Mouse (Mus musculus) ES-Bruce4 (cell line): Measurements from ENCODE around the gene Fam228a. TPM values are rescaled to one million over a fixed set of nuclear protein-coding genes. Genes with fewer than 3 reads are reported as not detected.
A peak's percentile ranks its signal among the peaks of the same experiment; 100 is the strongest.

Experiments used
- H3K27ac ChIP-seq: 2 replicates; pipeline ENCODE4 v1.5.1; 2012; ENCODE audit warnings: low read length, inconsistent platforms; ENCODE audit not compliant: insufficient read depth
- H3K27me3 ChIP-seq: 2 replicates; pipeline ENCODE4 v1.6.1; 2012; ENCODE audit warnings: mild to moderate bottlenecking, low read length, inconsistent platforms; ENCODE audit not compliant: control insufficient read depth, poor library complexity, insufficient read depth, severe bottlenecking
- H3K36me3 ChIP-seq: 2 replicates; pipeline ENCODE4 v1.6.1; 2012; ENCODE audit warnings: inconsistent platforms, mild to moderate bottlenecking, low read length, moderate library complexity; ENCODE audit not compliant: control insufficient read depth, poor library complexity, insufficient read depth, severe bottlenecking
- H3K4me1 ChIP-seq: one replicate; pipeline ENCODE4 v1.8.1; 2011; ENCODE audit warnings: low read length; ENCODE audit not compliant: control insufficient read depth, insufficient read depth
- H3K4me3 ChIP-seq: 2 replicates; pipeline ENCODE4 v1.5.1; 2011; ENCODE audit warnings: low read depth, mild to moderate bottlenecking, low read length
- H3K9ac ChIP-seq: 2 replicates; pipeline ENCODE4 v1.6.1; 2012; ENCODE audit warnings: low read depth, mild to moderate bottlenecking, inconsistent platforms; ENCODE audit not compliant: poor library complexity, severe bottlenecking
- H3K9me3 ChIP-seq: replicated peaks from 2 replicates; pipeline ENCODE4 v1.6.1; 2012; ENCODE audit warnings: mild to moderate bottlenecking, low read length, inconsistent platforms; ENCODE audit not compliant: control insufficient read depth, poor library complexity, insufficient read depth, severe bottlenecking
- CTCF ChIP-seq: IDR thresholded peaks from one replicate; pipeline ENCODE4 v1.8.1; 2011; ENCODE audit warnings: low read depth, low read length
- EP300 ChIP-seq: IDR thresholded peaks from 2 replicates; pipeline ENCODE4 v1.6.1; 2011; ENCODE audit warnings: low read depth, low read length; ENCODE audit not compliant: insufficient read depth
- POLR2A ChIP-seq: IDR thresholded peaks from one replicate; pipeline ENCODE4 v1.8.1; 2011; ENCODE audit warnings: low read length; ENCODE audit not compliant: insufficient read depth
- polyA plus RNA-seq: library from polyadenylated mRNA; stranded (reverse); fragments of >200 nt; gene quantifications from 2 replicates; pipeline ENCODE4 v1.2.4, GENCODE M21; 2011; ENCODE audit warnings: low read depth; ENCODE audit not compliant: missing spikeins, insufficient read depth, insufficient read length

The Fam228a gene
- polyA plus RNA-seq, 1 experiment, result 1.3 TPM

- Histone ChIP-seq H3K9me3 (0 out of 2 replicates have a peak, but pooled peaks cover 3% of the 10 kb centered on the region), H3K36me3 (no peaks in the 10 kb centered on the region), H3K4me1 (no peaks in the 10 kb centered on the region), H3K27ac (no peak overlapping the region), H3K27me3 (no peaks in the 10 kb centered on the region), H3K9ac (peak overlapping the region; percentile 64), H3K4me3 (peak overlapping the region; percentile 86)
- TF ChIP-seq EP300, result 0 out of 2 replicates have a peak, but pooled peaks have one; percentile 6
- peak; percentile 93 for TF ChIP-seq POLR2A
- peak; percentile 63 for TF ChIP-seq CTCF
These were observed 18.2 kb downstream of the Fam228a start for GRCm38 (mm10) chr12:4719762-4720754.

DNA sequence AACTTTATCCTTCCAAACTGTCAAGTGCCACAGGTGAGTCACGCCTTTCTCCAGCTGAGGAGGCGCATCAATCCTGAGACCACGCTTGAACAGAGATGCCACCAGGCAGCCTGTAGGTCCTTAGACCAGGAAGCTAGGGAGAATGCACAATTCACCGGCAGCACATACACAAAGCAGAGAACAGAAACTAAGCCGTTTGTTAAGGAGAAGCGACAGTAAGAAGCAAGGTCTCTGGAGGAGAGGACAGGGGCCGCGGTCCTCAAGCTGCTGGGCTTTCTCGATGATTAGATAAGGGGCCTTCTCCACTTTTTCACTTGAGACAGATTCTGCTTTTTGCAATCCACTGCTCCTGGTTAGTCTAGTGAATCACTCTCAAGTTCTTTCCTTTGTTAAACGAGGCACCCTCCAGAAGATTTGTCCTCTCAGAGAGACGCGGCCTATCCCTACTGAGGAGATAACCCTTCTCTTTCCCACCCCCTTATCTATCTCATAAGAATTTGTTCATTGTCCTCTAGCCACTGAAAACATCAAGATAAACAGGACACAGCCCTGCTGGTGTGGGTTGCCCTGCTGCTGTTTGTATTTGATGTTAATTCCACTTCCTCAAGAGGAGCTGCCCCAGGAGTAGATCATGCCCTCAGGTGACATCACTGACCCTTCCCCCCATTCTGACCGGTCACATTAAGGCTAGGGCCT lies 19.0 kb downstream of the Fam228a start:
- no peaks in the 10 kb centered on the region for H3K27me3 ChIP-seq
- H3K36me3 ChIP-seq, result no peaks in the 10 kb centered on the region
- no peak overlapping the region for H3K4me3 ChIP-seq
- TF ChIP-seq POLR2A, result no peak
- TF ChIP-seq EP300, result no peak
- H3K4me1 ChIP-seq, result no peaks in the 10 kb centered on the region
- H3K9me3 ChIP-seq, result 0 out of 2 replicates have a peak, but pooled peaks cover 3% of the 10 kb centered on the region
- H3K9ac ChIP-seq, result no peak overlapping the region
- no peak overlapping the region for H3K27ac ChIP-seq

GRCm38 (mm10) chr12:4717417-4717816 lies 20.8 kb downstream of the Fam228a start:
- TF ChIP-seq CTCF, result no peak
- TF ChIP-seq EP300, result no peak
- Histone ChIP-seq H3K27me3 (no peaks in the 10 kb centered on the region), H3K4me1 (no peaks in the 10 kb centered on the region), H3K9ac (no peak overlapping the region), H3K36me3 (no peaks in the 10 kb centered on the region), H3K4me3 (no peak overlapping the region), H3K27ac (no peak overlapping the region), H3K9me3 (no peaks in the 10 kb centered on the region)

DNA sequence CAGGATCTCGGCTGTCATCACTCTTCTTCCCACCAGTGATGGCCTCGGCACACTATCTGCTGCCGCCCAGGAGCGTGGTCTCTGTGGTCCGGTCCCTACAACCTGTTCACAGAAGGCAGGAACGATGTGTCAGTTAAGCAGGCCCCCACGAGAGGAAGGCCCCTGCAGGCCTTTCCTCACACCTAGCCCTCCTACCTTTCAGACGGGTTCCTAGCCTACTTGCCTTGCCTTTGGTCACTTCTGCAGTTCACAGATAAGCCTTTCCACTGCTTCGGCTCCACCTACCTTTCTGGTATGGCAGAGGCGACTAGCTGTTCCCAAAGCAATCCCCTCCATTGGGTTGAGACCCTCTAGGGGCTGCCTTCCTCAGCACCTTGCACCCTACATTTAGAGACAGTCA lies 22.6 kb downstream of the Fam228a start:
- Histone ChIP-seq H3K9ac (no peak overlapping the region), H3K4me1 (no peaks in the 10 kb centered on the region), H3K27me3 (no peaks in the 10 kb centered on the region), H3K36me3 (no peaks in the 10 kb centered on the region), H3K27ac (no peak overlapping the region), H3K4me3 (no peak overlapping the region), H3K9me3 (no peaks in the 10 kb centered on the region)
- TF ChIP-seq CTCF (no peak), POLR2A (no peak), EP300 (no peak)

DNA sequence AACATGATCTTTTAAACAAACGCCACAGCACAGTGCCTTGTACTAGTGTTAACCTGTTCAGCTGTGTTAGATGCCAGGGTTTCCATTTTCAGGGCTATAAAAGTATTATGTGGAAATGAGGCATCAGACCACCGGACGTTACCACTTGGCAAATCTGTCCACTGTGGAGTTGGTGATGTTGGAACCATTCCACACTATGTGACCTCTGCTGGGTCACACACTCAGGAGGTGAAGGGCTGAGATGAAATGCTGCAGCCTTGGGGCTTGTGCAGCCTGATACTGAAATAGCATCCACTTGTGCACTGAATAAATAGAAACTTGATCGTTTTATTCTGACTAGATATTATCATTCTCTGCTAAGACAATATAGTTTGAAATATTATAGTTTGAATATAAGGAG lies 24.9 kb downstream of the Fam228a start:
- Histone ChIP-seq H3K27ac (no peak overlapping the region), H3K36me3 (no peaks in the 10 kb centered on the region), H3K9me3 (no peaks in the 10 kb centered on the region), H3K4me1 (no peaks in the 10 kb centered on the region), H3K27me3 (no peaks in the 10 kb centered on the region), H3K4me3 (no peak overlapping the region), H3K9ac (no peak overlapping the region)
- TF ChIP-seq POLR2A (no peak), CTCF (no peak), EP300 (no peak)
